Mouse (Mus musculus) bone marrow, adult 2 months (tissue): ENCODE measurements around the gene Cd79a.

Experiments
- CTCF ChIP-seq: fragments of 200-500 bp; IDR thresholded peaks from 2 replicates; pipeline ENCODE4 v1.5.1; 2011; ENCODE audit warnings: low read length, control low read depth; ENCODE audit not compliant: control insufficient read depth, insufficient read depth
- POLR2A ChIP-seq: fragments of 200-500 bp; IDR thresholded peaks from 2 replicates; pipeline ENCODE4 v1.6.1; 2011; ENCODE audit warnings: low read depth, mild to moderate bottlenecking, control low read depth, low read length, borderline replicate concordance; ENCODE audit not compliant: control insufficient read depth

DNA sequence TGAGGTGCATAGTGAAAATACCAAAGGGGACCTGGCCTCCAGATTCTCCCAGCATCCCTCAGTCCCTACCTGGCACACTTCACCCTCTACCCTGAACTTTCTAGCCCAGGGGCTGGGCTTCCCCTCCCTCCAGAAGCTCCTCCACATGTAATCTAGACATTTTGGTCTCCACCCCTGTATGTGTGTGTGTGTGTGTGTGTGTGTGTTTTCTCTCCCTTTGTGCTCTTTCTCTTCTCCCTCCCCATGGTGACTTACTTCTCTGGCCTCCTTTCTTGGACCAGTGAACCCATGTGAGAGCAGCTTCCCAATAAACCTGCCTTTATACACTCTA lies 44.0 kb upstream of the Cd79a start:
- no peak for TF ChIP-seq POLR2A
- TF ChIP-seq CTCF, result no peak
